Mouse (Mus musculus) cerebellum, adult 8-10 months (tissue): ENCODE measurements around the gene Capzb.
A peak's percentile ranks its signal among the peaks of the same experiment; 100 is the strongest.

Source experiments
- DNase-seq: peaks from one replicate; pipeline ENCODE4 v3.0.0; 2022

Capzb gene

DNA sequence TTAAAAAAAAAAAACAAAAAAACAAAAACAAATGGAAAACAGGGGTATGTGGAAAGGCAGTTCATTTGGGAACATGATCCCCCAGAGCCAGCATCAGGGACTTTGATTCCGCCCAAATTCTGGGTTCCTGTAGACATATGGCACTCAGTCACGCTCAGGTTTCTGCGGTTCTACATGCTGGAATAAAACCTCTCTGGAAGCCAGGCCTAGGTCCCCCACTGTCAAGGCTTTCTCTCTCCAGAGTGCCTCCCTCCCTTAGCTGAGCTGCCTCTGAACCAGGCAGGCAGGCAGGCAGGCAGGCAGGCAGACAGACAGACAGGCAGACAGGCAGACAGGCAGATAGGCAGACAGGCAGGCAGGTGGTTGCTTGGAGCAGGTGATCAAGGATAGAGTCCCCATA, 77.5 kb downstream of the Capzb start:
- DNase-seq = peak; percentile 63

DNA sequence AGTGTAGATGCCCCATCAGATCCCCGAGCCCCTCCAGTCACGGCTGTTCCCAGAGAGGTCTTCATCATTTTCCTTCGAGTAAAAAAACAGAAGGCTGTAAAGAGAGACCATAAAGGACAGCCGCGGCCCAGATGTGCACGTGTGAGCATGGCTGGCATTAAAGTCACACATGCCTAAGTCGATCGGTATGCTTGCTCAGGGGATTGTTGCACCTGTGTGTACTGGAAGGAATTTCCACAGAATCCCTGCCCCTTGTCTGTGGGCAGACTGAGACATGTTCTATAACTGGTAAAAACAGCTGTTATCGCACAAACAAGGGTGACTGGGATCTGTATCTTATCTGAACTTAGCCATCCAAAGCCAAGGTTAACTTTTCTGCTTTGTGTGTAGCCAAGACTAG, 78.9 kb downstream of the Capzb start:
- no peak for DNase-seq

DNA sequence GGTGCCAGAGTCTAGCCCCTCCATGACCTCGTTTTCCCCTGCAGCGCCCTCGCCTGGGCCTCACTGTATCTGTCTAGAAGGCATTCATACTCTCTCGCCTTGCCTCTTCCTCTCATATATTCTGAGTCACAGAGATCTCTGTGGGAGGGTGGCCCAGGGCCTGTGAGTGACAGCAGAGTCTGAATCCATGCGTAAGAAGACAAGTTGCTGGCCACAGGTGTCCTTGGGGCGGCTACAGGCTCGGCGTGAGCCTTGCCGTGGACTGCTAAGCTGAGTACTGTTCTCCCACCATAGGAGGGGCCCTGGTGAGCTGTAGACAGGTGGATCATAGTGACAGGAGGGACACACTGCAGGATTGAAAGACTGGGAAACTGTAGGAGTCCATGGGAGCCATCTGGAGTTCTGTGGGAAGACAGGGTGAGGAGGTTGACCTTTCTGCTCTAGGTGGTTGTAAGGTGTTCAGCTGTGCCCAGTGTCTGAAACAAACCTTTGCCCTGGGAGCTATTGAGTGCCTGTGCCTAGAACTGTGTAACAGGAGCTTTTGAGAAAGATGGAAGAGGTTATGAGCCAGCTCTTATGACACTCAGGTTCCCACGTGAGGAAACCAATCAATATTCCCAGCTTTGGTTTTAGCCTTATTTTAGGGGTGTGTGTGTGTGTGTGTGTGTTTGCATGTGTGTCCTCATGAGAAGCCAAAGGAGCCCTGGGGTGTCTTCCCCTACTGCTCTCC, 80.4 kb downstream of the Capzb start:
- no peak for DNase-seq

DNA sequence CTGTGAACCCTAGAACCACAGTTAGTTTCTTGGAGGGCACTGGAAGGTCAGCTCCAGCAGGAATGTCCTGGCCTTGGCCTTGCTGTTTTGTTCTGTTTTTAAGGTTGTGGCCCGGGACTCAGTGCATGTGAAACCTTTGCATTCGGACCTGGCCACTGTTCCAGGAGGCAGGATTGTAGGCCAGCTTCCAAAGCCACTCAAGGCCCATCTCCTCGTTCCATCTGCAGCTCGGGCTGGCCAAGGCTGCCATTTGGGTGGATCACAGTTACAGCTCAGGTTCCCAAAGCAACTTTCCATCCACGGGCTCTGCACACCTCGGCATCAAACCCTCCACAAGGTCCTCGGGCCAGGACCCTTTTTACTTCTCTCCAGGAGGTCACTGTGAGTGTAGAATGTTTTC, 81.9 kb downstream of the Capzb start:
- peak; percentile 67 for DNase-seq

DNA sequence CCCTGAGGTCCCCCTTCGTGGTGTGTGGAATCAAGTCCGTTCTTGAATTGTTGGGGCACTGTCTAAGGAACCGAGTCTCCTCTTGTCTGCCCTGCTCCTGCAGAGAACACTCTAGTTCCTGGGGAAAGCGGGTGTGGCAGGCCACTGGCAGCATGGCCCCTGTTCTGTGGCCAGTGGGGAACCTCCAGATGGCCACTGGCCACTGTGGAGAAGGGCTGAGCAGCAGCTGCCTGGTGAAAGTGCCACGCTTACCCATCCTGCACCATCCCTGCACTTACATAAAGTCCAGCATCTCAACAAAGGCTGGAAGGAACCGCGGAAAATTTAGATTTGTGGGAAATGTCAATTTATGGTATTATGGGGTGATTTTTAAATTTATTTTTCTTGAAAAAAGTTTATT, 83.7 kb downstream of the Capzb start:
- no peak for DNase-seq

DNA sequence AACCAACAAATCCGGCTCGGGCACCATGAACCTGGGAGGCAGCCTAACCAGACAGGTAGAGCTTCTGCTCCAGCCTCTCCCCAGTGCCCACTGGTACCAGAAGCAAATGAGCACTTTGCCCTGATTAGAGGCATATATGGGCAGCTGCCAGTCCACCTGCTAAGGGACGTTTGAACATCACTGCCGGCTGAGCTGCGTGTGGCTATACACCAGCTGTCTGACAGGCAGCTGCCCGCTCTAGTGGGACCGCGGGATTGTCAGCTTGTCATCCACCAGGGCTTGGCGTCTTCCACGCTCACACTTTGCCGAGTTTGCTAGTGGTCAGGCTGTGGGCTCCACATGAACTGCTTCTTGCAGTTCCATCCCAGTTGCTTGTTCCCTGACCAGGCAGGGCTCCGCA, 87.8 kb downstream of the Capzb start:
- DNase-seq = no peak

DNA sequence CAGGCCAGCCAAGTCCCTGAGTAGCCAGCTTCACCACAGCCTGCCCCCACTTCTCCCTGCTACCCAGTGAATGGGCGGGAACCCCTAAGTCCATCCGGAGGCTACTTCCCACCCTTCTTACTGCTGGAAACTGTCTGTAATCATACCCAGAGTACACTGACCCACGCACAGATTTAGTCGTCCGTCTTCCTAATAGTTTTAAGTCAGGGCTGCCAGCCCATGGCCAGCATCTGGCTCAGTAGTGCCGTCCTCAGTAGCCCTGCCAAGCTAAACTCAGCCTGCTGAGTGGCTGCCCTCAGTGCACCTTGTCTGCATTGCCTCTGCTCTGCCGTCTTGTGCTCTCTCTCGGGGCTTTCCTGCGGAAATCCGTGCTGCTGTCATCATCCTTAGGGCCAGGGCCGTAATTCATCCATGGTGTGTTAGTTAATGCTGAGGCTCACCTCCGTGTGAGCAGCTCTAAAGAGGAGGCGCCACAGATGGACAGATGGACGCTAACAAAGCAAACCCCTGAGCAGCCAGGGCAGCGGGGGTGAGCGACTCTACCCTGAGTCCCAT, 89.2 kb downstream of the Capzb start:
- DNase-seq = no peak

DNA sequence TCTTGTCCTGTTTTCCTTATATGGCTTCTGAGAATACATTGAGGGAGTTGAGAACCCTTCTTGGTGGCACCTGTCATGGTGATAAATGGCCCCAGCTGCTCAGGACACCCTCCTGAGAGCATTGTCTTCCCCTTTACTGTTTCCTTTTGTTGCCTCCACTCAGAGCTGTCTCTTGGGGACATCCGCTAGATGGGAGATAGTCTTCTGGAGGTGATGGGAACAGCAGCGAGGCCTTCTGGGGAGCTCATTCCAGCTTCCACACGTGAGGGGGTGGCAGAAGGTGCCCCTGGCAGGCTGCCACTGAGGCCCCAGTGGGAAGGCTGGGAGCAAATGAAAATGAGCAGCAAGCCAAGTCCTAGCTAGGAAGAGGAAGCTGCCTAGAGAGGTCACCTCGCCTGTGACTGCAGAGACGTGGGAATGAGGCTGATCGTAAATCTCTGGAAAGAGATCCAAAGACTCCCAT, 90.3 kb downstream of the Capzb start:
- peak; percentile 69 for DNase-seq

DNA sequence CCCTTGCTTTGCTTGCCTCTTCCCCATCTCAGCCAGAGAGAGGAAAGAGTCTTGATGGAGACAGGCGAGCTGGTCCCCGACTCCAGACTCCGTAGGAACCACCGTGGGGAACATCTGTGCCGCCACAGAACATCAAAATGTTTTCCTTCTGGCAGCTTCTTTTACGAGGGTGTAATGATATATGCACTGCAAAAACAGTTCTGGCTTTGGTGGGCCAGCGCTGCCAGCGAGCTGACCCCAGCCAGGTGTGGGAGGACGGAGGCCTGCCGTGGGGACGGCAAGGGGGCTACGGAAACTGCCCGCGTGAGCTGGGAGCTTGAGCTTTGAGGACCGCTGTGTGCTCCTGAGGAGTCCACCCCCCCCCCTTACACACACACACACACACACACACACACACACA, 92.2 kb downstream of the Capzb start:
- no peak for DNase-seq

DNA sequence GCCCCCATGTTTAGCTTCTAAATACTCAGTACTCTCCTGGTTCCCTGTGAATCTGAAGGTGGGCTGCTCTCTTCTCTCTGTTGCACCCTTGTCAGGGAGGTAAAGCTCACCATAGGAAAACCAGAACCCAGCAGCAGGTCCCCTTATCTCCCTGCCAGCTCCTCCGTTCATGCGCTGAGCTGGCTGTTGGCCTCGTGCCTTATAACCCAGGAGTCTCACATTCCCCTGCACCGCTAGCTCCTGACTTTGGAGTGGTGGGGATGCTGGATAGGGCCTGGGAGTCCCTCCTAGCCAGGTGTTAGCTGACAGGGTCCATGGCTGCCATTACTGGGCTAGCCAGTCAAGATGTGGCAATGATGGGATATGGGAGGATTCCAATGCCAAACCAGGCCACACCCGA, 93.5 kb downstream of the Capzb start:
- no peak for DNase-seq

DNA sequence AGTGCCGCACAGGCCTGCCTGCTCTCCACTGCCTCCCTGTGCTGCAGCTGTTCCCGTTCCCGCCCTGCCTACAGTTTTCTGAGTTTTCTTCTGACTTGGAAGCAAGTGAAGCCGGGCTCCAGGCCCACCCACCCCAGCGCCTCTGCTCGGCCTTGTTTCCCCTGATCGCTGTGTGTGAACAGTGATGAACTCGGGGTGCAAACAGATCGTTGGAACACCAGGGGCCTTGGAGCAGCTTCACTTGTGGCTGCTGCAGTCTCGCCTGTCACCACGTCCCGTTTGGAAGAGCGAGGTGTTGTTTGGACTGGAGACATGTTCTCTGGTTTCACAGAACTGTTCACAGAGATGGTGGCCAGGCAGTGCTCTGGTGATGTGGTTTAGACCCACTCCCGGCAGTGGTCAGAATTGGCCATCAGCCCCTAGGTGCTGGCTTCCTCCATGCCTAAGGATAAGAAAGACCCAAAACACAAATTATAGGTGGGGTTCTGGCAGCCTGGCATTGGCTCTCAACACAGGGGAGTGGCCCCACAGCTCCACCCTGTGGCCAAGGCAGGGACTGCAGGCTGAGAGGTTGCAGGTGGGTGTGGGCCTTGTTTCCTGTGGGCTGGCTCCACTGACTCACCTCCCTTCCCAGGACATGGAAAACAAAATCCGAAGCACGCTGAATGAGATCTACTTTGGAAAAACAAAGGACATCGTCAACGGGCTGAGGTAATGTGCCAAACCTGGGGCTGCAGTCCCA, 94.6 kb downstream of the Capzb start:
- peak; percentile 82 for DNase-seq

DNA sequence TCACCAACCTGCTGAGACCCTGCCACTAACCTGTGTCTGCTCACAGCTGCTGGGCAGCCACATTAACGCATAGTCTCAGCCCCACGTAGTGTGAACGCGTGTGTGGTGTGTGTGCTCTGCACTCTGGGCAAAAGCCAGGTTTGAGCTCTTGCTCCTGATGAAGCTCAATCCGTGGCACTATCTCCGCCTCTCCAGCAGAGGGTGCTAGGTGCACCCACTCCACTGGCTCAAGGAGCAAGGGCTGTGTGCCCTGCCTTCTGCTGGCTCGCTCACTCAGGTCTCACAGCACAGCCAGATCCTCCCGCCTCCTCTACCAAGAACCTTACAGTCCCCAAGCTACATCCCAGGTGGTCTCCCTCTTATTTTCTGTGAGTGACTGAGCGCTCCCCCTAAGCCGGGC, 96.3 kb downstream of the Capzb start:
- peak; percentile 68 for DNase-seq

DNA sequence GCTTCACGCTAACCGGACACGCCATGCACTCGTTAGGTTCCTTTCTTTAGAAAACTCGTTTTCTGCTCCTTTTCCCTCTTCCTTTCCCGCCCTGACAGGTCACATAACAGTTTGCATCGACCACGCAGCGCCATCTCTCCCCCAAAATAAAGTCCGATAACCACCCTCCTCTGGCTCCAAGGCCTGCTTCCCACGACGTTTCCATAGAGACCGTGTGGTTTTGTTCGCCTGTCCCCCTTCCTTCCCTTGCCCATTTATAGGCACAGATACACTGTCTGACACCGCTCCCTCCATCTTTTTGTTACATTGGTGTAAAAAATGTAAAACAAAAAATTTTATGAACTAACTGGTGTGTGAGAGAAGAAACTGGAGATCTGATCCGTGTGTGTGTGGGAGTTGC, 98.4 kb downstream of the Capzb start:
- DNase-seq = no peak

DNA sequence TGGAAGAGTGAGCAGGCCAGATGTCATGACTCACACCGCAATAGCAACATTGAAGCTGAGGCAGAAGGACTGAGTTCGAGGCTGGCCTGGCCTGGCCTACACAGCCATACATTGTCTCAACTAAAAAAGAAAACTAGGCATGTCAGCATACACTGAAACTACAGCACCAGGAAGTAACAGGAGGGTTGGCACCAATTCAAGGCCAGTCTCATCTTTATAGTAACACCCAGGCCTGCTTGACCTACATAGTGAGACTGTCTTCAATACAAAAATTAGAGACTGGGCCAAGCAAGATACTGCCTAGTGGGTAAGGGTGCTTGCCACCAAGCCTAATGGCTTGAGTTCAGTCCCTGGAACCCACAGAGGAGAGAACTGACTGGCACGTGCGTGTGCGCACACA, 99.3 kb downstream of the Capzb start:
- DNase-seq = no peak

DNA sequence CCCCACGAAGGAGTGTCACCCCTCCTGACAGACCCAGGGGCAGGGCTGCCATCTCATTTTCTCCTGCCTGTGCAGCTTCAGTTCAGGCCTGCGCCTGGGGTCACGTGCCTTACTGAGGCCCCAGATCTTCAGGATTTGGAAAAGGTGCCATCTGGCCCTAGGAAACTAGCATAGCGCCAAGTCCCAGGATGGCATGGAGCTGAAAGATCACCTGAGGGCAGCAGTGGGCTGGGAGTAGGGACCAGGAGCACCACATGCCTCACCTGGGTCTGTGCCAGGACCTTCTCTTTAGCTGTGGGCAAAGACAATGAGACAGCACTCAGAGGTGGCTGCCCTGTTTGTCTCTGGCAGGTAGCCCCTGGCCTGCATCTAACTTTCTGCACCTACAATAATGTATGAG, 104.9 kb downstream of the Capzb start:
- DNase-seq = peak; percentile 95

DNA sequence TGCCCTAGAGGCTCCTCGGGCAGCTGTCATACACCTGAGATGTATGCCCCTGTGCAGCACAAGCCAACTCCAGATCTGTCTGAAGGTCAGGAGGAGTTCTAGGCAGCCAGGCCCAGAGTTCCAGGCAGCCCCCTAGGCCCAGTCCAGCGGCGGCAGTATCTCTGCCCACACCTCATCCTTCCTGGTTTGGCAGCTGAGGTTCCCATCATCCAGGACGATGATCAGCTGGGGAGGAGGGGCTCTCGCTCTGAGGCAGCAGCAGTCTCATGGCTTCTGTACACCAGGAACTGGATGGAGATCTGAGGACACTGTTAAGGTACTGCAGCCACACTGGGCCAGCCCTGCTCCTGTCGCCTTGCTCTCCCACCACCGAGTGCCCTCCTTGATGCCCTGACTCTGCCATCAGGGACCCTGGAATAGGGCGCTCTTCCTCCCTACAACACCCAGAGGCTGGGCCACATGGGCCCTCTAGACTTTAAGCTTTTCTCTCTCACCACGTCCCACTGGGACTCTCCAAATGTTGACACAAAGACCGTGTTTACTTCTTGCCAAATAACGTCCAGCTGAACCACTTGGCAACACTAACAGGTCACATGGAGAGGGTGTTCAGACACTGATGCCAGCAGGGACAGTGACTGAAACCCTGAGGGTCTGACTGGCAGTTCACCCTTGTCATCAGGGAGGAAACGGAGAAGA, 106.1 kb downstream of the Capzb start:
- peak; percentile 18 for DNase-seq

DNA sequence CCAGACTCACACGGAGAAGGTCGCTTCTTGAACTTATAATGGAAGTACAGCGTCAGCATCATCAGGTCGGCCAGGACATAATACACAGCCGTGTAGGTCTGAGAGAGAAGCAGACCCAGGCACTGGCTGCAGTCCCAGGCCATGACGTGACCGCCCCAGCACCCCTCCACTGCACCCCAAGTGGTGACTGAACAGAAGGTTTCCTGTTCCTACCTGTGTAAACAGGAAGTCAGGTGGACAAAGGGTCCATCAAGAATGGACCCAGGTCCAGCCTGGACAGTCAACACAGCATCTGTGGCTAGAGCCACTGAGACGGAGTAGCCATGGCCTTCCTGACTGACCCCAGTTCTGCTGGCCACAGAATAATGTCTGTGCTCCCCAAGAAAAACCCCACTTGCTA, 109.1 kb downstream of the Capzb start:
- DNase-seq = no peak

DNA sequence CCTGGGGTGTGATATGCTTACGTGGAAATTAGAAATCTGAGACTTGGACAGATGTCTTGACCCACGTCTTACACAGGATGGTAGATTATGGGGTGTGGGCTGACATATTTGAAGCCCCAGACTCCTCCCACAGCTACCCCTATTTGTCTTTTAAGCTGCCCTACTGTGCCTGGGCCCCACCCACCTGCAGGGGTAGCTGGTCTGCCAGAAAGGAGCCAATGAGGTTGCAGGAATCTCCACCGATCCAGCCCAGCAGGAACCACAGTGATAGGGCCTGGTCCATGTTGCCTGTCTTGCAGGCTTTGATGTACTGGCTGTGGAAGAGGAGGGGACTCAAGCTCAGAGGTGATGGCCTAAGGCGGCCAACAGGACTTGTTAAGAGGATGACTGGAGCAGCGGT, 109.5 kb downstream of the Capzb start:
- no peak for DNase-seq

DNA sequence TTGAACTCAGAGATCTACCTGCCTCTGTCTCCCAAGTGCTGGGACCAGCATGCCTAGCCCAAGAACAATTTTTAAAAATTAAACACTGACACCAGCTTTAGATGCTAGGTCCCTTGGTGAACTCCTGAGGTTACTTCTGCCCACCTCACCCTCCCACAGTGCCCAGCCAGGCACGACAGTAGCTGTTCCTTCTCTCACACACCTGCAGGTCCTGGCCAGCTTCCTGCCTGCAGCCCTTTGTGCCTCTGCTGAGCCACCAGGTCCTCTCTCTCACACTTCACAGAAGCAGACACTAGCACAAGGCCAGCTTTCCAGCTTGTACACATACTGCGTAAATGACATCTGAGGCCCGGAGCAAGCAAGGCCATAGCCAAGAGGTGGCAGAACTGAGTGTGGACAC, 112.8 kb downstream of the Capzb start:
- no peak for DNase-seq

DNA sequence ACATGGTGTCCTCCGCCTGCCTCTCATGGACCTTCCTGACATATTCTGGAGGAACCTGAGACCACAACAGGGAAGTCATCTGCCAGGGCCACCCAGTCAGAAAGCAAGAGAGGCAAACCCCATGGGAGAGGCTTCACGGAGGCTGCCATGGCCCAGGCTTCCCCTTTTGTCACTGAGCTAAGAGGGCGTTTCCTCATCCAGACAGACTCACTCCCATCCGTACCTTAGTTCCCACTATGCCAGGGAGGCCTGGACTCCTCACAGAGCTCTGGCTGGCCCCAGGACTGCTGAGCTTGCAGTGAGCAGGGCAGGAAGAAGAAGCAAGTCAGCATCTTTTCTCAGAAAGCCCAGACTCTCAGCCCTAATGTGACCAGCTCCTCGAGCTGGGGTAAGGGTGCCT, 115.2 kb downstream of the Capzb start:
- DNase-seq = no peak

DNA sequence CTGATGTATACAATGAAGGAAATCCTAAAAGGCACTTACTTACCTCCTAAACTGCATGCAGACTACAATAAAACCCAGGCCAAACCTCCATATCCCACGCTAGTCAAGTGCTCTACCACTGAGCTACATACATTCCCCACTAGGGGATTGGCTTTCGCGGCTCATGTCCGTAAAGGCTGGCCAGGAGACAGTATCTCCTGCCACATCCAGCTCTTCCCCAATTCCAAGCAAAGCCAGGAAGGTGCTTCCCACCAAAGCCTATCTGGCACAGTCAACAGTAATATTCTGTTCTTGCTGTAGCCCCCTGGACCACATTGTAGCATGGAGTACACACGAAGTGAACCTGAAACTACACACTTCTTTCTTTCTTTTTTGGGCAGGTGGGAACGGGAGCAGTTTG, 117.0 kb downstream of the Capzb start:
- no peak for DNase-seq

DNA sequence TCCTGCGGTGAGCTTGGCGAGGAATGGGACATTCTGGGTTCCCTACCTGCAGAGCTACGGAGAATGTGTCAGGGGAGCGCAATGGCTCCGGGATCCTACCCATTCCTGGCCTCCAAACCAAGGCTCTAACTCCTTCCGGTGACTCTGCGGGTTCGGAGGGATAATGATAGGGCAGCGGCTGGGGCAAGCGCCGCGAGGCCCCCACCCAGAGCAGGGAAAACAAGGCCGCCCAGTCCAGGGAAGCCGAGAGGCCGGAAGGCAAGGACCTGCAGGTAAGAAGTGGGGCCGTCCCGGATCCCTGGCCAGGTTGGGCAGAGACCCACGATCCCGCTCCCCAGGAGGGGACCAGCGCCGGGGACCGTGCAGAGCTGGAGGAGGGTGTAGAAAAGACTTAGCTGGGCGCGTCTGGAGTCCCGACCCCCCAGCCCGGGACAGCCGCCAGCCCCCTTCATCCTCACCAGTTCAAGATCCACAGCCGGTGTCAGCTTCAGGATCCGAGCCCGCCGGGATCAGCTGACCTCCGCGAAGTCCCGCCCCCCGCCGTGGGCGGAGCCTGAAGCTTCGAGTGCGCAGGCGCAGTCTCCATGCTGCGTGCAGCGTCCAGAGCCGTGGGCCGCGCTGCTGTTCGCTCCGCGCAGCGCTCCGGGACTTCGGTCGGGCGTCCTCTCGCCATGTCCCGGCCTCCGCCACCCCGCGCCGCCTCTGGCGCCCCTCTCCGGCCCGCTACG, 117.6 kb downstream of the Capzb start, which contains the start of the genes Pqlc2 and Akr7a5:
Gene Pqlc2, minus strand, starts transcription at position 538 of the 728 bp plus-strand sequence.
Gene Akr7a5, plus strand, starts transcription at position 574 of the 728 bp plus-strand sequence.
- peak; percentile 100 for DNase-seq
